ENCODE assay signal across 8 mouse cellular contexts in genomic region chr1:180364005-180364404, GRCm38 (mm10). TPM values are rescaled to one million over a fixed set of nuclear protein-coding genes. Genes with fewer than 3 reads are reported as not detected.
A peak's percentile ranks its signal among the peaks of the same experiment; 100 is the strongest.
DNase-seq lines count a peak whose midpoint lies in the region; ATAC-seq lines count a peak whose summit lies in the region.

No protein-coding gene starts in this region.

- peak; percentile 26 for DNase-seq in cerebellum, adult 11 months
- no peak for DNase-seq in cerebellum, adult 8-10 months
- DNase-seq in urinary bladder, postnatal 14 days (ENCODE audit: low spot score), result peak; percentile 37
- DNase-seq in urinary bladder, postnatal 36 days (ENCODE audit: low spot score in 2 of 2), result no peak
- DNase-seq in kidney, adult 18-20 months, result peak; percentile 50
- DNase-seq in retina, embryonic 14.5 days (ENCODE audit: low spot score), result no peak
- DNase-seq in left cerebral cortex, postnatal 10 days (ENCODE audit: extremely low spot score in 1 of 2, low spot score in 2 of 2), result no peak

- intact Hi-C loops in left cerebral cortex, postnatal 10 days (cut with DNase I), result loop anchor here (2.0 kb wide), 1 partner anchor 33 kb away; the partner anchor contains the start of gene Itpkb

- peak; percentile 39 for ATAC-seq in megakaryocyte, adult 5-6 weeks (ENCODE audit: poor library complexity, severe bottlenecking)

RNA-seq across cellular contexts. Expression of gene Itpkb, which starts 33.7 kb away (rescaled TPM):
- 11.5 and 12.9 TPM in 2 replicates for total RNA-seq in megakaryocyte, adult 5-6 weeks (2015)
- total RNA-seq in megakaryocyte, adult 5-6 weeks (2017), result 10.9 and 13.6 TPM in 2 replicates
- 10 to 100 TPM; 11.6 to 12.9 TPM for total RNA-seq in left cerebral cortex, postnatal 10 days (2021)

Comparison
In these comparisons a context has a peak if more than half of its experiments do, and no peak if none do; other contexts are left out.
1. DNase-seq: peak in cerebellum, adult 11 months (single experiment), urinary bladder, postnatal 14 days (single experiment) and kidney, adult 18-20 months (single experiment); none in cerebellum, adult 8-10 months (single experiment), urinary bladder, postnatal 36 days (0 of 2), retina, embryonic 14.5 days (single experiment) and left cerebral cortex, postnatal 10 days (0 of 2).